Mouse (Mus musculus) MEL (cell line): Measurements from ENCODE around the gene Abhd12b. TPM values are rescaled to one million over a fixed set of nuclear protein-coding genes. Genes with fewer than 3 reads are reported as not detected.

Experiments used
- DNase-seq: peaks from one replicate; pipeline ENCODE4 v3.0.0; 2011; ENCODE audit warnings: low read depth, low spot score
- H3K27ac ChIP-seq: 2 replicates; pipeline ENCODE4 v1.5.1; 2012; ENCODE audit warnings: low read depth, mild to moderate bottlenecking, control low read depth, low read length, moderate library complexity; ENCODE audit not compliant: control insufficient read depth
- H3K27me3 ChIP-seq, 2 experiments: fragments of 150-350 bp in 1 of 2; sonication (generic) in 1 of 2; 2 replicates each; pipeline ENCODE4 v1.6.1; 2012; ENCODE audit warnings: low read length in 2 of 2, mild to moderate bottlenecking in 2 of 2, improper control_type of control experiment in 1 of 2, moderate library complexity in 1 of 2; ENCODE audit not compliant: insufficient read depth in 2 of 2, control insufficient read depth in 1 of 2
- H3K36me3 ChIP-seq, 2 experiments: 2 replicates each; pipeline ENCODE4 v1.6.1; 2012 to 2014; ENCODE audit warnings: low read length in 2 of 2, improper control_type of control experiment in 1 of 2, inconsistent platforms in 1 of 2, mild to moderate bottlenecking in 1 of 2; ENCODE audit not compliant: insufficient read depth in 2 of 2, control insufficient read depth in 1 of 2
- H3K4me1 ChIP-seq, 2 experiments: fragments of 150-350 bp in 1 of 2; sonication (generic) in 1 of 2; 2 replicates each; pipeline ENCODE4 v1.6.1; 2012; ENCODE audit warnings: low read length in 2 of 2, improper control_type of control experiment in 1 of 2, mild to moderate bottlenecking in 1 of 2; ENCODE audit not compliant: insufficient read depth in 2 of 2, control insufficient read depth in 1 of 2
- H3K4me3 ChIP-seq, 2 experiments: fragments of 150-350 bp in 1 of 2; sonication (generic) in 1 of 2; 2 replicates each; pipeline ENCODE4 v1.5.1; 2012; ENCODE audit warnings: low read depth in 2 of 2, low read length in 2 of 2, mild to moderate bottlenecking in 2 of 2, moderate library complexity in 2 of 2, control low read depth in 1 of 2, improper control_type of control experiment in 1 of 2; ENCODE audit not compliant: control insufficient read depth in 1 of 2, insufficient read depth in 1 of 2
- H3K79me2 ChIP-seq: 2 replicates; pipeline ENCODE4 v1.6.1; 2012; ENCODE audit warnings: mild to moderate bottlenecking, low read length, moderate library complexity; ENCODE audit not compliant: control insufficient read depth, poor library complexity, insufficient read depth
- H3K9ac ChIP-seq: 2 replicates; pipeline ENCODE4 v1.6.1; 2012; ENCODE audit warnings: low read depth, mild to moderate bottlenecking, control low read depth, low read length, moderate library complexity; ENCODE audit not compliant: control insufficient read depth, poor library complexity, severe bottlenecking
- H3K9me3 ChIP-seq: fragments of 150-350 bp; sonication (generic); replicated peaks from 2 replicates; pipeline ENCODE4 v1.6.1; 2012; ENCODE audit warnings: mild to moderate bottlenecking, low read length, improper control_type of control experiment, moderate library complexity; ENCODE audit not compliant: insufficient read depth
- CHD2 ChIP-seq: IDR thresholded peaks from 2 replicates; pipeline ENCODE4 v1.6.1; 2011; ENCODE audit warnings: low read length, improper control_type of control experiment
- CTCF ChIP-seq, 3 experiments: IDR thresholded peaks in 2 of 3; conservative IDR thresholded peaks in 1 of 3; 2 replicates each; pipeline ENCODE4 v1.5.1; 2011 to 2012; ENCODE audit warnings: low read length in 3 of 3, low read depth in 2 of 3, mild to moderate bottlenecking in 2 of 3, improper control_type of control experiment in 1 of 3, inconsistent platforms in 1 of 3, mixed read lengths in 1 of 3, moderate library complexity in 1 of 3; ENCODE audit not compliant: control insufficient read depth in 1 of 3, insufficient read depth in 1 of 3, poor library complexity in 1 of 3, severe bottlenecking in 1 of 3
- ELF1 ChIP-seq: IDR thresholded peaks from 2 replicates; pipeline ENCODE4 v1.6.1; 2014; ENCODE audit warnings: low read depth, mild to moderate bottlenecking, inconsistent platforms, low read length, improper control_type of control experiment, moderate library complexity
- EP300 ChIP-seq, 2 experiments: IDR thresholded peaks; 2 replicates each; pipeline ENCODE4 v1.6.1; 2011; ENCODE audit warnings: improper control_type of control experiment in 2 of 2, low read length in 2 of 2, low read depth in 1 of 2, mild to moderate bottlenecking in 1 of 2
- ETS1 ChIP-seq: IDR thresholded peaks from 2 replicates; pipeline ENCODE4 v1.6.1; 2012; ENCODE audit warnings: low read depth, mild to moderate bottlenecking, inconsistent platforms, low read length, improper control_type of control experiment, moderate library complexity
- GABPA ChIP-seq: IDR thresholded peaks from 2 replicates; pipeline ENCODE4 v1.6.1; 2012; ENCODE audit warnings: low read depth, mild to moderate bottlenecking, inconsistent platforms, low read length, improper control_type of control experiment, moderate library complexity
- HCFC1 ChIP-seq: IDR thresholded peaks from 2 replicates; pipeline ENCODE4 v1.6.1; 2012; ENCODE audit warnings: low read depth, mild to moderate bottlenecking, inconsistent platforms, low read length, improper control_type of control experiment, moderate library complexity
- JUND ChIP-seq: IDR thresholded peaks from 2 replicates; pipeline ENCODE4 v1.6.1; 2011; ENCODE audit warnings: low read depth, mild to moderate bottlenecking, improper control_type of control experiment, low read length
- KAT2A ChIP-seq: conservative IDR thresholded peaks from 2 replicates; pipeline ENCODE4 v1.6.1; 2012; ENCODE audit warnings: low read depth, low read length, improper control_type of control experiment, inconsistent platforms
- MAFK ChIP-seq: IDR thresholded peaks from 2 replicates; pipeline ENCODE4 v1.6.1; 2011; ENCODE audit warnings: low read depth, mild to moderate bottlenecking, low read length, improper control_type of control experiment, borderline replicate concordance
- MAX ChIP-seq: IDR thresholded peaks from 2 replicates; pipeline ENCODE4 v1.6.1; 2011; ENCODE audit warnings: low read length, improper control_type of control experiment
- MYC ChIP-seq: IDR thresholded peaks from 2 replicates; pipeline ENCODE4 v1.6.1; 2011; ENCODE audit warnings: low read depth, mild to moderate bottlenecking, low read length, improper control_type of control experiment, moderate library complexity
- NELFE ChIP-seq: IDR thresholded peaks from 2 replicates; pipeline ENCODE4 v1.6.1; 2011; ENCODE audit warnings: low read depth, low read length, improper control_type of control experiment
- NRF1 ChIP-seq: IDR thresholded peaks from 2 replicates; pipeline ENCODE4 v1.6.1; 2014; ENCODE audit warnings: low read depth, mild to moderate bottlenecking, inconsistent platforms, low read length, improper control_type of control experiment, moderate library complexity; ENCODE audit not compliant: poor library complexity, insufficient read depth, severe bottlenecking
- POLR2A ChIP-seq, 2 experiments: IDR thresholded peaks; 2 replicates each; pipeline ENCODE4 v1.6.1; 2011 to 2012; ENCODE audit warnings: low read length in 2 of 2, mild to moderate bottlenecking in 2 of 2, control low read depth in 1 of 2, improper control_type of control experiment in 1 of 2, low read depth in 1 of 2, moderate library complexity in 1 of 2; ENCODE audit not compliant: control insufficient read depth in 1 of 2, insufficient read depth in 1 of 2, poor library complexity in 1 of 2
- POLR2AphosphoS2 ChIP-seq: IDR thresholded peaks from 2 replicates; pipeline ENCODE4 v1.6.1; 2011; ENCODE audit warnings: low read length, improper control_type of control experiment
- RAD21 ChIP-seq: IDR thresholded peaks from 2 replicates; pipeline ENCODE4 v1.6.1; 2011; ENCODE audit warnings: mild to moderate bottlenecking, low read depth, low read length, improper control_type of control experiment
- RCOR1 ChIP-seq: IDR thresholded peaks from 2 replicates; pipeline ENCODE4 v1.6.1; 2012; ENCODE audit warnings: low read depth, mild to moderate bottlenecking, inconsistent platforms, low read length, improper control_type of control experiment
- SIN3A ChIP-seq: IDR thresholded peaks from 2 replicates; pipeline ENCODE4 v1.6.1; 2012; ENCODE audit warnings: low read length, improper control_type of control experiment, inconsistent platforms
- SMC3 ChIP-seq: IDR thresholded peaks from 2 replicates; pipeline ENCODE4 v1.6.1; 2011; ENCODE audit warnings: low read depth, low read length, improper control_type of control experiment
- UBTF ChIP-seq: IDR thresholded peaks from 2 replicates; pipeline ENCODE4 v1.6.1; 2012; ENCODE audit warnings: low read depth, mild to moderate bottlenecking, inconsistent platforms, low read length, improper control_type of control experiment, moderate library complexity, borderline replicate concordance; ENCODE audit not compliant: insufficient read depth
- USF1 ChIP-seq: IDR thresholded peaks from 2 replicates; pipeline ENCODE4 v1.6.1; 2014; ENCODE audit warnings: low read depth, mild to moderate bottlenecking, inconsistent platforms, low read length, improper control_type of control experiment, moderate library complexity
- ZC3H11A ChIP-seq: IDR thresholded peaks from 2 replicates; pipeline ENCODE4 v1.6.1; 2012; ENCODE audit warnings: low read depth, mild to moderate bottlenecking, inconsistent platforms, low read length, improper control_type of control experiment
- ZKSCAN1 ChIP-seq: IDR thresholded peaks from 2 replicates; pipeline ENCODE4 v1.6.1; 2012; ENCODE audit warnings: low read depth, mild to moderate bottlenecking, inconsistent platforms, low read length, improper control_type of control experiment, moderate library complexity
- ZNF384 ChIP-seq: IDR thresholded peaks from 2 replicates; pipeline ENCODE4 v1.6.1; 2012; ENCODE audit warnings: low read depth, mild to moderate bottlenecking, inconsistent platforms, low read length, improper control_type of control experiment
- polyA plus RNA-seq, 2 experiments: library from polyadenylated mRNA; stranded (reverse) in 1 of 2; unstranded in 1 of 2; fragments of >175 nt in 1 of 2; fragments of >200 nt in 1 of 2; gene quantifications; 2 replicates each; pipeline versions ENCODE4 v1.2.1 to v1.2.4; 2012; ENCODE audit warnings: low replicate concordance in 2 of 2, low read depth in 1 of 2; ENCODE audit not compliant: insufficient read length in 2 of 2, insufficient read depth in 1 of 2, missing spikeins in 1 of 2
- total RNA-seq: library from RNA; depleted of rRNA; stranded (reverse); fragments of 300-350 nt; gene quantifications from 2 replicates; pipeline ENCODE4 v1.2.3, GENCODE M21; 2012

The Abhd12b gene
- total and polyA plus RNA-seq, 3 experiments: not detected

- DNase-seq: no peak
- Histone ChIP-seq H3K27ac (no peak overlapping the region), H3K9ac (no peak overlapping the region), H3K27me3 (no peaks in the 10 kb centered on the region), H3K9me3 (no peaks in the 10 kb centered on the region), H3K4me3 (no peak overlapping the region), H3K4me1 (peaks cover 6 to 21% of the 10 kb centered on the region in 2 experiments), H3K36me3 (peaks cover 2 to 31% of the 10 kb centered on the region in 2 experiments), H3K79me2 (peaks cover 62% of the 10 kb centered on the region)
- no peak for TF ChIP-seq NELFE
- no peak for TF ChIP-seq ZKSCAN1
- TF ChIP-seq ELF1: no peak
- no peak for TF ChIP-seq EP300 (IDR thresholded peaks at IDR 0.05; ENCODE audit: low read depth in 1 of 2, low read length in 2 of 2)
- no peak for TF ChIP-seq RAD21
- no peak for TF ChIP-seq KAT2A
- no peak for TF ChIP-seq ETS1
- no peak for TF ChIP-seq ZNF384
Measured at GRCm38 (mm10) chr12:70106508-70106907, 47.4 kb upstream of the Abhd12b start.

DNA sequence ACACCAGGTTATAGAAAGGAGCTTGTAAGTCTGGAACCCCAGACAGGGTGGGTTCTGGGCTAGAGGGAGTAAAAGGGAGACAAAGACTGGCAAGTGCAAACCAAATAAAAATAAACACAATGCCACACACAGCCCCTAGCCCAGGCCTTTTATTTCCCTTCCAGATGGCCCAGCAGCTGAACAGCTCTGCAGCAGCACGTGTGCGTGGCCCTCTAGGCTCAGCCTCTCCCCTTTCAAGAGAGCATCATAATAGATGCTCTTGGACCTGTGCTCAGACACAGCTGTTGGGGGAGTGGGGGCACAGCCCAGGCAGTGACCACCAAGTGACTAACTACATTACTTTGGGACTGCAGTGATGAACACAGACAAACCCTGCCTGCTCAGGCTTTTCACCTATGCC lies 45.8 kb upstream of the Abhd12b start:
- Histone ChIP-seq H3K27me3 (no peaks in the 10 kb centered on the region), H3K27ac (no peak overlapping the region), H3K79me2 (peaks cover 64% of the 10 kb centered on the region), H3K9me3 (no peaks in the 10 kb centered on the region), H3K4me3 (no peak overlapping the region), H3K9ac (no peak overlapping the region), H3K4me1 (peaks cover 6 to 21% of the 10 kb centered on the region in 2 experiments), H3K36me3 (peaks cover 0 to 31% of the 10 kb centered on the region in 2 experiments; a peak in 2 of 4 replicates)
- DNase-seq: no peak
- TF ChIP-seq MYC (no peak), POLR2A (IDR thresholded peaks at IDR 0.05; ENCODE audit: control insufficient read depth in 1 of 2, insufficient read depth in 1 of 2, low read depth in 1 of 2, low read length in 2 of 2, poor library complexity in 1 of 2) (no peak), CHD2 (no peak), POLR2AphosphoS2 (no peak), CTCF (IDR thresholded peaks at IDR 0.05 in 2 of 3, conservative IDR thresholded peaks at IDR 0.05 in 1 of 3; ENCODE audit: control insufficient read depth in 1 of 3, insufficient read depth in 1 of 3, low read depth in 2 of 3, low read length in 3 of 3, poor library complexity in 1 of 3, severe bottlenecking in 1 of 3) (no peak), SMC3 (no peak), ZKSCAN1 (no peak), GABPA (no peak), HCFC1 (no peak), KAT2A (no peak), SIN3A (no peak)

DNA sequence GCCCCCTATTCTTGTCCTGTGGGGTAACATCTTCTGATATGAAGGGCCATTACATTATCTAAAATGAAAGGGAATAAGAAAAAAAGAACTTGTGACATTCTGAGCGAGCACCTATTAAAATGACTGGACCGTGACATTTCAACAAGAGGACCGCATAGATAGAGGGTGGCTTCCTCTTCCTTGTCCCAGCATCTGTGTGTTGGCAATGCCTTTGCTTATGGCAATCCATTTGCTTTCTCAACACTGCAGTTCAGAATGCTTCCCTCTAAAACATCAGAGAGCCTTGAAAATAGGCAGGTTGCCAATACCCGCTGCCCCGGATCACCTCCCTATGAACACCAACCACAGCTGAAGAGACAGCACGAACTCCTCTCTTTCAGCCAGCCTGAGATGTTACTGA lies 44.0 kb upstream of the Abhd12b start:
- no peaks in the 10 kb centered on the region for H3K27me3 ChIP-seq
- peak overlapping the region; percentile 83 for H3K4me3 ChIP-seq
- DNase-seq: peak; percentile 92
- H3K27ac ChIP-seq: peak overlapping the region; percentile 69
- H3K79me2 ChIP-seq: peaks cover 51% of the 10 kb centered on the region
- H3K9ac ChIP-seq: peak overlapping the region; percentile 99
- H3K9me3 ChIP-seq: no peaks in the 10 kb centered on the region
- H3K36me3 ChIP-seq: peaks cover 0 to 28% of the 10 kb centered on the region in 2 experiments; a peak in 2 of 4 replicates
- H3K4me1 ChIP-seq: peaks cover 6 to 21% of the 10 kb centered on the region in 2 experiments
- TF ChIP-seq NRF1 (no peak), ZC3H11A (no peak), POLR2AphosphoS2 (no peak; the same call in 1 of the 2 replicates), HCFC1 (no peak), POLR2A (IDR thresholded peaks at IDR 0.05; ENCODE audit: control insufficient read depth in 1 of 2, insufficient read depth in 1 of 2, low read depth in 1 of 2, low read length in 2 of 2, poor library complexity in 1 of 2) (no peak), MAX (no peak), MAFK (no peak; the same call in 1 of the 2 replicates), JUND (no peak), GABPA (no peak), EP300 (IDR thresholded peaks at IDR 0.05; ENCODE audit: low read depth in 1 of 2, low read length in 2 of 2) (peak; percentile 92 to 95), SIN3A (peak; percentile 78), ETS1 (peak; percentile 84), MYC (peak; percentile 31; the same call in 1 of the 2 replicates), ELF1 (no peak), USF1 (no peak), UBTF (no peak), RCOR1 (peak; percentile 49; the same call in 1 of the 2 replicates), KAT2A (no peak)
